8 mouse cellular contexts compared by ENCODE assay signal in the genomic region with DNA sequence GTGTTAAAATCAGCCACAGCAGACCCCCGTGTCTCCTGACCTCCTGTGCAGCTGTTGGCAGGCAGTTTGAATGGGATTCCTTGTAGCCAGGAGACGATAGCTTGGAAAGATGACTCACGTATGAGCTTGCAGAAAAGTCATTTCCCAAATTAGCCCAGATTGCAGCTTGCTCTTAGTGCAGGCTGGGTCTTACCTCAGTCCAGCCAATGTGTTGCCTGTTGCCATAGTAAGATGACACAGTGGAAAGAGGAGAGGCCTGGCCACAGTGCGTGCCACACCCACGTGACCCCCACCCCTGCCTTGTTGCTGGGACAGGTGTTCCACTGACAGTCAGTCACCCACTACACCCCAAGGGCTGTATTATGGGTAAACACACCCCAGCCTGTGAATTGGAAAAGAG. TPM values are rescaled to one million over a fixed set of nuclear protein-coding genes. Genes with fewer than 3 reads are reported as not detected.
DNase-seq lines count a peak whose midpoint lies in the region; ATAC-seq lines count a peak whose summit lies in the region.

No protein-coding gene starts in this region.

- no peaks in the 10 kb centered on the region for H3K9me3 ChIP-seq in liver, embryonic 12.5 days (replicated peaks)
- no peaks in the 10 kb centered on the region for H3K9me3 ChIP-seq in intestine, embryonic 15.5 days
- no peaks in the 10 kb centered on the region for H3K9me3 ChIP-seq in forebrain, embryonic 13.5 days (replicated peaks)

- no peaks in the 10 kb centered on the region for H3K27me3 ChIP-seq in liver, embryonic 12.5 days (replicated peaks)
- no peaks in the 10 kb centered on the region for H3K27me3 ChIP-seq in intestine, embryonic 15.5 days (replicated peaks)
- H3K27me3 ChIP-seq in forebrain, embryonic 13.5 days, result no peaks in the 10 kb centered on the region

- peak overlapping the region; percentile 34; the same call in 1 of the 2 replicates for H3K4me2 ChIP-seq in liver, embryonic 12.5 days
- no peak overlapping the region for H3K4me2 ChIP-seq in intestine, embryonic 15.5 days (replicated peaks)
- no peak overlapping the region for H3K4me2 ChIP-seq in forebrain, embryonic 13.5 days

- no peak overlapping the region for H3K4me3 ChIP-seq in liver, embryonic 12.5 days
- H3K4me3 ChIP-seq in intestine, embryonic 15.5 days (replicated peaks), result no peak overlapping the region
- no peak overlapping the region for H3K4me3 ChIP-seq in forebrain, embryonic 13.5 days

- no peak for ATAC-seq in liver, embryonic 12.5 days
- no peak for ATAC-seq in intestine, embryonic 15.5 days
- ATAC-seq in megakaryocyte-erythroid progenitor cell, adult 5-6 weeks (replicated peaks; ENCODE audit: low FRiP score, low TSS enrichment, poor library complexity, severe bottlenecking), result no peak
- ATAC-seq in forebrain, embryonic 13.5 days, result no peak

- WGBS in liver, embryonic 12.5 days (ENCODE audit: insufficient replicate concordance), result 51% methylated on average over 5 of the region's 5 CpGs
- WGBS in intestine, embryonic 15.5 days, result 61% methylated on average over 5 of the region's 5 CpGs
- 82% methylated on average over 5 of the region's 5 CpGs for WGBS in forebrain, embryonic 13.5 days

- peak; percentile 40 for DNase-seq in right cerebral cortex, adult 18-20 months
- no peak for DNase-seq in right cerebral cortex, postnatal 14 days
- peak; percentile 66 for DNase-seq in gastrocnemius, postnatal 10 days
- DNase-seq in spleen, adult 12 weeks (ENCODE audit: low spot score), result peak; percentile 54

- H3K27ac ChIP-seq in liver, embryonic 12.5 days, result peak overlapping the region; percentile 74
- H3K27ac ChIP-seq in intestine, embryonic 15.5 days, result no peak overlapping the region
- no peak overlapping the region for H3K27ac ChIP-seq in forebrain, embryonic 13.5 days

- H3K36me3 ChIP-seq in liver, embryonic 12.5 days, result peaks cover 5% of the 10 kb centered on the region; the same call in 1 of the 2 replicates
- H3K36me3 ChIP-seq in intestine, embryonic 15.5 days, result no peaks in the 10 kb centered on the region
- 0 out of 2 replicates have a peak, but pooled peaks cover 3% of the 10 kb centered on the region for H3K36me3 ChIP-seq in forebrain, embryonic 13.5 days (ENCODE audit: poor library complexity, severe bottlenecking)

- no peak overlapping the region for H3K9ac ChIP-seq in liver, embryonic 12.5 days
- H3K9ac ChIP-seq in intestine, embryonic 15.5 days, result no peak overlapping the region
- no peak overlapping the region for H3K9ac ChIP-seq in forebrain, embryonic 13.5 days

- H3K4me1 ChIP-seq in liver, embryonic 12.5 days, result peaks cover 91% of the 10 kb centered on the region
- H3K4me1 ChIP-seq in intestine, embryonic 15.5 days (replicated peaks), result peaks cover 47% of the 10 kb centered on the region
- peaks cover 45% of the 10 kb centered on the region for H3K4me1 ChIP-seq in forebrain, embryonic 13.5 days

RNA-seq across cellular contexts. Expression of gene Rapgef1, which starts 5.2 kb away (rescaled TPM):
- 10 to 100 TPM; 90.9 to 92.2 TPM for total RNA-seq in gastrocnemius, postnatal 10 days (2021)
- 10.1 and 10.8 TPM in 2 replicates for polyA plus RNA-seq in liver, embryonic 12.5 days (2016; fragmentation: Nextera tagmentation; extraction: Ambion mirVana)
- 11.8 and 12.3 TPM in 2 replicates for polyA plus RNA-seq in intestine, embryonic 15.5 days (2015; fragmentation: Nextera tagmentation; extraction: Ambion mirVana)
- total RNA-seq in megakaryocyte-erythroid progenitor cell, adult 5-6 weeks (2014; fragmentation: Nextera tagmentation), result 52.4 and 58.0 TPM in 2 replicates
- 30.6 and 41.4 TPM in 2 replicates for total RNA-seq in megakaryocyte-erythroid progenitor cell, adult 5-6 weeks (2017)
- polyA plus RNA-seq in forebrain, embryonic 13.5 days (2015; fragmentation: Nextera tagmentation; extraction: Ambion mirVana), result 17.8 and 19.2 TPM in 2 replicates
